Mouse (Mus musculus): ENCODE measurements around the gene Borcs5. TPM values are rescaled to one million over a fixed set of nuclear protein-coding genes. Genes with fewer than 3 reads are reported as not detected.

The Borcs5 gene
- polyA plus RNA-seq, 1 experiment from 2014 or later = 13.9 TPM

DNA sequence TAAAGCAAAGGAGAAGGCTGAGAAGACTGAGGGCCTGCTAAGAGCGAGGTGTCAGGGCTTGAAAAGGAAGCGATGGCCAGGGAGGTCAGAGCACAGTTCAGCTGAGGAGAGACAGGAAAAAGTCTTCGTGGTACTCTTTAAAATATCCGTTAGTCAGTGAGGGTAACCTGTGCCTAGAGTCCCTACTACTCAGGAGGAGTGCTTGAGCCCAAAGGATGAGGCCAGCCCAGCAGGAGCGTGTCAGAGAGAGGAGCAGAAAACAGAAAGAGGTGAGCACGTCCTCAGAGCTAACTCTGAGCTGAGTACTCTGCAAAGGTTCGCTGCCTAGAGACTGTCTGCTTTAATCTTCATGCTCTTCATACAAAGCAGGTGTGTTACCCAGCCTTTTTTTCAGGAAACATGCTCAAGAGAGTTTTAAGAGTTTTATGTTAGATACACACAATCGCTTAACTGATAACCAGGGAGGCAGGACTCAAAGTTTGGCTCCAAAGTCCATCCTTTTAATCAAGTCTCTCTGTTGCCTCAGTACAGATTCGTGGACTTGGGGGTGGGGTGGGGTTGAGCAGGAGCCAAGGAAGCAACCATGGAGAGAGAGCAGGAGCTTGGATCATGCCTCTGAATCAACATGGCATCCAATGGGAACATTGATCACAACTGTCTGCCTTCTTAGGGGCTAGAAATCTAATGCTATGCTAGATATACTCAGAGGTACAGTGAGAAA lies 84.7 kb downstream of the Borcs5 start:
- H3K4me1 ChIP-seq (replicated peaks; ENCODE audit: control insufficient read depth, insufficient read depth, low read length) = no peaks in the 10 kb centered on the region
- H3K4me3 ChIP-seq (ENCODE audit: low read length) = no peak overlapping the region
- H3K36me3 ChIP-seq (ENCODE audit: control insufficient read depth, insufficient read depth, low read length) = peaks cover 17% of the 10 kb centered on the region; the same call in 1 of the 2 replicates
- no peak overlapping the region for H3K27ac ChIP-seq (ENCODE audit: low read length)
- no peak overlapping the region for H3K9ac ChIP-seq (ENCODE audit: low read length)
- 74% methylated on average over 9 of the region's 9 CpGs for WGBS
- H3K4me2 ChIP-seq (ENCODE audit: low read depth, low read length) = no peak overlapping the region
- no peak for ATAC-seq (ENCODE audit: low read depth)
- H3K9me3 ChIP-seq (ENCODE audit: control insufficient read depth, low read length) = no peaks in the 10 kb centered on the region
- H3K27me3 ChIP-seq (ENCODE audit: control insufficient read depth, insufficient read depth, low read depth, low read length) = no peaks in the 10 kb centered on the region

DNA sequence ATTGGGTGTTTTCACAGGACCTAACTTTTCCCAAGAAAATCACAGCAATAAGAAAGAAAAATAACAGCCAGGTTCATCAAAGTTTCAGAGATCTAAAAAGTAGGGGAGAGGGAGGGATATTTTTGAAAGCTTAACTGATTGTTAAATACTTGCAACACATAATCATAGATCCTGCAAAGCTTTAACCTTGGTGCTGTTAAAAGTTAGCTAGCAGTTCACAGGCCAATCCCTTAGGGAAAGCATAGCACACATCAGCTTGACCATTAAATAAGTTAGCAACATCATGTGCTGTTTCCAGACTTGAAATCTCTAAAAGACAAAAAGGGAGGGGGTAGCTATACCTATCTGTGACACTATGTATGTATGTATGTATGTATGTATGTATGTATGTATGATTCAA lies 86.1 kb downstream of the Borcs5 start:
- no peak for ATAC-seq (ENCODE audit: low read depth)
- Histone ChIP-seq H3K4me3 (ENCODE audit: low read length) (no peak overlapping the region), H3K4me2 (ENCODE audit: low read depth, low read length) (no peak overlapping the region), H3K9ac (ENCODE audit: low read length) (no peak overlapping the region), H3K27ac (ENCODE audit: low read length) (no peak overlapping the region), H3K9me3 (ENCODE audit: control insufficient read depth, low read length) (no peaks in the 10 kb centered on the region), H3K27me3 (ENCODE audit: control insufficient read depth, insufficient read depth, low read depth, low read length) (no peaks in the 10 kb centered on the region), H3K36me3 (ENCODE audit: control insufficient read depth, insufficient read depth, low read length) (peaks cover 10% of the 10 kb centered on the region; the same call in 1 of the 2 replicates), H3K4me1 (replicated peaks; ENCODE audit: control insufficient read depth, insufficient read depth, low read length) (no peaks in the 10 kb centered on the region)

DNA sequence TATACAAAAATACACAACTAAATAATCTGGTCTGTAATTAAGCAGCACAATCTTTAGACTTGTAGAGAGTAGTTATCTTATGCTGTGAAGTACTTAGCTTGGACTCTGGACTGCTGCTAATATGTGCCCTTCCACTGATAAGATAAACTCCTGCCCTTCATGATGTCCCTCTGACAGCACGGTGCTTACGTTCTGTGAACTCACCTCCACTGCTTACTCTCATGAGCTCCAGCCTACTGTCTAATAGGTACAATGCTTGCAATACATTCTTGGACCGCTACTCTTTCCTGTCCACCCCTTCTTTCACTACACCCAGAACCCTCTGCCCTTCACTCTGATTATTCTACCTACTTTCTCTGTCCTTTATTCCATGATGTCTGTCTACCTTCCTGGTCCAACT lies 91.7 kb downstream of the Borcs5 start:
- no peaks in the 10 kb centered on the region for H3K36me3 ChIP-seq (ENCODE audit: control insufficient read depth, insufficient read depth, low read length)
- no peak overlapping the region for H3K4me3 ChIP-seq (ENCODE audit: low read length)
- ATAC-seq (ENCODE audit: low read depth) = no peak
- H3K4me2 ChIP-seq (ENCODE audit: low read depth, low read length) = no peak overlapping the region
- H3K4me1 ChIP-seq (replicated peaks; ENCODE audit: control insufficient read depth, insufficient read depth, low read length) = no peaks in the 10 kb centered on the region
- WGBS = 66% methylated on average over 3 of the region's 3 CpGs
- no peaks in the 10 kb centered on the region for H3K9me3 ChIP-seq (ENCODE audit: control insufficient read depth, low read length)
- no peaks in the 10 kb centered on the region for H3K27me3 ChIP-seq (ENCODE audit: control insufficient read depth, insufficient read depth, low read depth, low read length)
- no peak overlapping the region for H3K27ac ChIP-seq (ENCODE audit: low read length)
- H3K9ac ChIP-seq (ENCODE audit: low read length) = no peak overlapping the region

DNA sequence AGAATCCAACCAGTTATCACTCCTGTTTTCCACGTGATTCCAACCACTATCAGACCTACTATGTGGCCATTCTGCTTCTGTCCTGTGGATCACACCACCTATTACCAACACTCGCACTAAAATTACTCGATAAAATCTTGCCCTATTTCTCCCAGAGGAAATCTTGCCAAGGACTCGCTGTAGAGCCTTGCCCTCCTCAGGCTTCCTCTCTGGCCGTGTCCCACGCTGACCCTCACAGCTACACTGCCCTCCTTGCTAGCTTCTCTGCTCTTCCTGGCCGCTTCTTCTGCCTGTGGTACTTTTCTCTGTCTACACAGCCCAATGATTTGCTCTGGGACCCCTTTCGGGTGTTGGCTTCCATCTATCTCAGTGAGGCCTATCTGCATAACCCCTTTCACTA lies 93.5 kb downstream of the Borcs5 start:
- no peak overlapping the region for H3K4me3 ChIP-seq (ENCODE audit: low read length)
- H3K27ac ChIP-seq (ENCODE audit: low read length) = no peak overlapping the region
- no peak overlapping the region for H3K4me2 ChIP-seq (ENCODE audit: low read depth, low read length)
- no peaks in the 10 kb centered on the region for H3K27me3 ChIP-seq (ENCODE audit: control insufficient read depth, insufficient read depth, low read depth, low read length)
- H3K36me3 ChIP-seq (ENCODE audit: control insufficient read depth, insufficient read depth, low read length) = peaks cover 5% of the 10 kb centered on the region; the same call in 1 of the 2 replicates
- WGBS = 85% methylated on average over 8 of the region's 8 CpGs
- no peaks in the 10 kb centered on the region for H3K4me1 ChIP-seq (replicated peaks; ENCODE audit: control insufficient read depth, insufficient read depth, low read length)
- ATAC-seq (ENCODE audit: low read depth) = no peak
- no peak overlapping the region for H3K9ac ChIP-seq (ENCODE audit: low read length)
- H3K9me3 ChIP-seq (ENCODE audit: control insufficient read depth, low read length) = peaks cover 3% of the 10 kb centered on the region; the same call in 1 of the 2 replicates

DNA sequence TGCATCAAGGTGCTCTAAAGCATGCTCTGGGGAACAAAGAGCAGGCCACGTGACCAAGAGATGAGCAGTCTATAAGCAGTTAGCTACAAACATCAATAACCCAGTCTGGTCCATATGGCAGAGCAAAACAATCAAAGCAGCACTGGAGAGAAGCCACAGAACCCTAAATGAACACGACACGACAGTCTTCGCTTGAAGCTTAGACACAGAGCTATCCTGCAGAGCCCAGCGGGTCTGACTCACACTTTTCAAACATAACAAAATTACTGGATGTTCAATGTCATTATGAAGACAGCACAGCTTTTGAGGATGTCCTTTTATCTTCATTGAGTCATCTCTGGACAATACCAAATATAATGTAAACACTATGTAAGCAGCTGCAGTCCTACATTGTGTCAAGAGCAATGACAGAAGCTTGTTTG lies 94.5 kb downstream of the Borcs5 start:
- H3K4me3 ChIP-seq (ENCODE audit: low read length) = no peak overlapping the region
- H3K27ac ChIP-seq (ENCODE audit: low read length) = no peak overlapping the region
- peaks cover 3% of the 10 kb centered on the region; the same call in 1 of the 2 replicates for H3K9me3 ChIP-seq (ENCODE audit: control insufficient read depth, low read length)
- H3K9ac ChIP-seq (ENCODE audit: low read length) = no peak overlapping the region
- H3K36me3 ChIP-seq (ENCODE audit: control insufficient read depth, insufficient read depth, low read length) = peaks cover 7% of the 10 kb centered on the region; the same call in 1 of the 2 replicates
- ATAC-seq (ENCODE audit: low read depth) = no peak
- H3K4me2 ChIP-seq (ENCODE audit: low read depth, low read length) = no peak overlapping the region
- 64% methylated on average over 5 of the region's 5 CpGs for WGBS
- H3K27me3 ChIP-seq (ENCODE audit: control insufficient read depth, insufficient read depth, low read depth, low read length) = no peaks in the 10 kb centered on the region
- H3K4me1 ChIP-seq (replicated peaks; ENCODE audit: control insufficient read depth, insufficient read depth, low read length) = no peaks in the 10 kb centered on the region

DNA sequence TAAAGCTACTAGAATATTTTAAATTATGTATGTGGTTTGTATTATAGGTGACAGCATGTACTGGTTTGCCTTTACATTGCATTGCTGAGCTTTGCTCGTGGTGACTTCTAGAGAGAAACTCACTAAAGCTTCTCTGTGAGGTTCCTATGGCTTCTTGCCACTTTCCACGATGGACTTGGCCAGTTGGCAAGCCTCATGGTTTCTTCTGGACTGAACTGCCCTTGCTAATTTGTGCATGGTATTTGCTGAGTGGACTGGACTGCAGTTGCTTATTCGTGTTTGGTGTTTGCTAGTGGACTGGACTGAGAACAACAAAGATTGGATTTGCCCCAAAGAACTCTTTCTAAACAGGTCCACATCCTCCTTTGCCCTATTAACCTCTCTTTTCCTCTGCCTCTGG lies 97.5 kb downstream of the Borcs5 start:
- WGBS = 79% methylated on average over 3 of the region's 3 CpGs
- Histone ChIP-seq H3K4me2 (ENCODE audit: low read depth, low read length) (no peak overlapping the region), H3K36me3 (ENCODE audit: control insufficient read depth, insufficient read depth, low read length) (peaks cover 10% of the 10 kb centered on the region; the same call in 1 of the 2 replicates), H3K9me3 (ENCODE audit: control insufficient read depth, low read length) (peaks cover 3% of the 10 kb centered on the region; the same call in 1 of the 2 replicates), H3K27me3 (ENCODE audit: control insufficient read depth, insufficient read depth, low read depth, low read length) (no peaks in the 10 kb centered on the region), H3K9ac (ENCODE audit: low read length) (no peak overlapping the region), H3K27ac (ENCODE audit: low read length) (no peak overlapping the region), H3K4me3 (ENCODE audit: low read length) (no peak overlapping the region), H3K4me1 (replicated peaks; ENCODE audit: control insufficient read depth, insufficient read depth, low read length) (no peaks in the 10 kb centered on the region)
- no peak for ATAC-seq (ENCODE audit: low read depth)

DNA sequence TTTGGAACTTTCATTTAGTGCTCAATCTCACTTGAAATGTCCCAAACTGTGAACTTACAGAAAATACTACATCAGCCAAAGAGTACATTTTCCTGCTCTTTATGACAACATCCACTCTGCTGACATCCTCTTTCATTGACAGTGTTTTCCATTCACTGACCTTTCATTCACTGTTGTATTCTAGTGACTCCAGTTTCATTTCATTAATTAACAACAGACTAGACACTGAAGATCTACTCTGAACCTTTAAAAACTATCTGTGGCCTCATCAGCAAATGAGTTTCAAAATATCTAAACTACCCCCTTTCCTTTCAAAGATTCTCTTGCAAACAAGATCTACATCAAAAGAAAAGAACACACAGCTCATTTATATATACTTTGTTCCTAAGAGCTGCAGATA lies 104.3 kb downstream of the Borcs5 start:
- H3K4me2 ChIP-seq (ENCODE audit: low read depth, low read length) = no peak overlapping the region
- H3K4me3 ChIP-seq (ENCODE audit: low read length) = no peak overlapping the region
- no peak overlapping the region for H3K27ac ChIP-seq (ENCODE audit: low read length)
- peaks cover 3% of the 10 kb centered on the region; the same call in 1 of the 2 replicates for H3K4me1 ChIP-seq (replicated peaks; ENCODE audit: control insufficient read depth, insufficient read depth, low read length)
- H3K9me3 ChIP-seq (ENCODE audit: control insufficient read depth, low read length) = no peaks in the 10 kb centered on the region
- no peak for ATAC-seq (ENCODE audit: low read depth)
- H3K27me3 ChIP-seq (ENCODE audit: control insufficient read depth, insufficient read depth, low read depth, low read length) = no peaks in the 10 kb centered on the region
- peaks cover 5% of the 10 kb centered on the region; the same call in 1 of the 2 replicates for H3K36me3 ChIP-seq (ENCODE audit: control insufficient read depth, insufficient read depth, low read length)
- no peak overlapping the region for H3K9ac ChIP-seq (ENCODE audit: low read length)

DNA sequence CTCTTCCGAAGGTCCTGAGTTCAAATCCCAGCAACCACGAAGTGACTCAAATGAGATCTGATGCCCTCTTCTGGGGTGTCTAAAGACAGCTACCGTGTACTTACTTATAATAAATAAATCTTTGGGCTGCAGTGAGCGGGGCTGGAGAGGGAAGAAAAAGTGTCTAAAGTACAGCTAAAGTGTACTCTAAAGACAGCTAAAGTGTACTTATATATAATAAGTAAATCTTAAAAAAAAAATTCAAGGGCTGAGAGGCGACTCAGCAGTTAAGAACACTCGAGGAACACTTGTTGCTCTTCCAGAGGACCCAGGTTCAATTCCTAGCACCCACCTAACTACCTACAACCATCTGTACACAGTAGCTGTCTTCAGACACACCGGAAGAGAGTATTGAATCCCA lies 106.6 kb downstream of the Borcs5 start:
- H3K27me3 ChIP-seq (ENCODE audit: control insufficient read depth, insufficient read depth, low read depth, low read length) = no peaks in the 10 kb centered on the region
- no peak overlapping the region for H3K27ac ChIP-seq (ENCODE audit: low read length)
- H3K36me3 ChIP-seq (ENCODE audit: control insufficient read depth, insufficient read depth, low read length) = no peaks in the 10 kb centered on the region
- no peak overlapping the region for H3K4me2 ChIP-seq (ENCODE audit: low read depth, low read length)
- peaks cover 3% of the 10 kb centered on the region; the same call in 1 of the 2 replicates for H3K4me1 ChIP-seq (replicated peaks; ENCODE audit: control insufficient read depth, insufficient read depth, low read length)
- ATAC-seq (ENCODE audit: low read depth) = no peak
- H3K4me3 ChIP-seq (ENCODE audit: low read length) = no peak overlapping the region
- no peak overlapping the region for H3K9ac ChIP-seq (ENCODE audit: low read length)
- no peaks in the 10 kb centered on the region for H3K9me3 ChIP-seq (ENCODE audit: control insufficient read depth, low read length)
- WGBS = 70% methylated on average over 7 of the region's 7 CpGs

DNA sequence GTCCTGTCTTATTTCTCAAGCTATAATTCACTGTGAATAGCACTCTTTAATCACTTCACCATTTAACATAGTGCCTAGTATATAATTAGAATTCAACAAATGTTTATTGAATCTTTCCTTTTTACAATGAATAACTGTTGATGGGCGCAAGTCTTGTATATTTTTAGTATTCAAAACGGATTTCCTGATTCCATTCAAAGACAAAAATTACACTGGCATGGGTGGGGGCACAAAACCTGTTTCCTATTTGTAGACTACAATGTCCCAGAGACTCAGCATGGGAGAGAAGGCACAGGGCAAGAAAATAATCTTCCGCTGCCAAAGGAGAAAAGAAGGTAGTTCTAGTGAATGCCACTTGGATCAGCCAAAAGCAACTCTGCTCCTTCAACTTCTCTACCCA lies 108.8 kb downstream of the Borcs5 start:
- peaks cover 3% of the 10 kb centered on the region; the same call in 1 of the 2 replicates for H3K4me1 ChIP-seq (replicated peaks; ENCODE audit: control insufficient read depth, insufficient read depth, low read length)
- WGBS = 65% methylated on average over 3 of the region's 3 CpGs
- H3K27me3 ChIP-seq (ENCODE audit: control insufficient read depth, insufficient read depth, low read depth, low read length) = no peaks in the 10 kb centered on the region
- no peaks in the 10 kb centered on the region for H3K9me3 ChIP-seq (ENCODE audit: control insufficient read depth, low read length)
- ATAC-seq (ENCODE audit: low read depth) = 0 out of 2 replicates have a peak, but pooled peaks have one; percentile 31
- H3K36me3 ChIP-seq (ENCODE audit: control insufficient read depth, insufficient read depth, low read length) = no peaks in the 10 kb centered on the region
- no peak overlapping the region for H3K27ac ChIP-seq (ENCODE audit: low read length)
- no peak overlapping the region for H3K9ac ChIP-seq (ENCODE audit: low read length)
- no peak overlapping the region for H3K4me2 ChIP-seq (ENCODE audit: low read depth, low read length)
- H3K4me3 ChIP-seq (ENCODE audit: low read length) = no peak overlapping the region
